Mouse (Mus musculus): ENCODE data around the gene Rai2.

Rai2 gene

DNA sequence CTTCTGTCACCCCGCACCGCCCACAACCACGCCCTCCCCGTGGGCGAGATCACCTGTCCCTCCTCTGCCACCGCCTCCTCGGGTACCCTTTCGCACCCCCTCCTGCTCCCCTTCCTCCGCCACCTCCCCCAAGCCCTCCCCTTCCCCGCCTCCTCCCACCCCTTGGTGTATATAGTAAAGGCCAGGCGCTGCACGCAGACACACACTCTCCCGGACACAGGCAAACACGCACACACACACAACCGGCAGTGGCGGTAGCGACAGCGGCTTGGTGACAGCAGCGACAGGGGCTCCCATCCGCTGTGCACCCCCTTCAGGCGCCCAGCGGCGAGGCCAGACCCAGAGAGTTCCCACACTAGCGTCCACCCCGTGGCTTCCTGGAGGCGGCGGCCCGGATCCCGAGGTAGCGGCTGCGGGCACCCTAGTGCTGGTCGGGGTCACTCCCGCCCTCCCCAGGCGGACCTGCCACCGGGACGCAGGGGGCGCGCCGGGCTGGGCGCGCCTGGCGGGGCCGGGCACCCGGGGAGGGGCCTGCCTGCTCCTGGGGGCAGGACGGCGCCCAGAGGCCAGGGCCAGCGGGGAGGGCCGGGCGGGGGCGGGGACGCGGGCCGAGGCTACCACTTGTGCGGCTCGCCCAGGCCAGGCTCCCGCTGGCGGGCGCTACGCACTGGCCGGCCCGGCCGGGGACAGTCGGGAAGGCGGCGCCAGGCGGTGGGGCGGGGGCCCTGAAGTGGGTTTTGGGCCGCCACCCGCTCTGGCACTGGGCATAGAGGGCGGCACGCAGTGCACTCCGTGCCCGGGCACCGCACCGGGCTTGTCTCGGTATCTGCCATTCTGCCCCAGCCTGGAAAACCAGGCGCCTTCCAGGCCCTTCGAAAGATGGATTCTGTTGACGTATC is at the start of gene Rai2:
TSS of gene Rai2 (plus strand) at position 205 of the 899 bp plus-strand sequence.
- in situ Hi-C loops (cut with MboI, MseI): no loop called here

DNA sequence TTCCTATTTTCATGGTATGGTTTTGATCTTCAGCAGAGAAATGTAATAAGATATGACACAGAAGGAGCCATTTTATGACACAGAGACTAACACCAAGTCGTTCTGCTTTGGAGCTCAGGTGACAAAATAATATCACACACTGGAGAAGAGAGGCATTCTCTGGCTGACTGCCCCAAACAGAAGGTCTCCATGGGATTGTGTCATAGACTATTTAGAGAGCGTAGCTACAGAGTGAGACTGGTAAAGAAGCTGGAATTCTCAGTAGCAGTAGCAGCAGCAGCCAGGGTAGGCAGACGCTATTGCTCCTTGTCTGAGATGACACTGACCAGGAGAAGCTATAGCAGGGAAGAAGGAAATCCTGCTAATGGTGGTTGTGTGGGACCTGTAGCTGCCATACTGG is 27.5 kb upstream of the Rai2 start:
- in situ Hi-C loops (cut with MboI, MseI): no loop called here

DNA sequence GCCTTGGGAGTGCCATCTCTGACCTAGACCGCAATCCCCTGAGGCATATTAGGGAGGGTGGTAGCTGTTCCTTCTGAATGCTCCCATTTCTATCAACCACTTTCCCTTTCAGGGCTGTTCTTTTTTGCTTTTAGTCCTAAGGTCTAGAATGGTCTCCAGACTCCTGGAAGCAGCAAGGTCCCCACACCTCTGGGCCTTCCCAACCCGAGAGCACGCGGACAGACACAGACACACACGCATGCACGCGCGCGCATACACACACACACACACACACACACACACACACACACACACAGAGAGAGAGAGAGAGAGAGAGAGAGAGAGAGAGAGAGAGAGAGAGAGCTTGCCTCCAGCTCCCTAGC is 385 bp upstream of the Rai2 start:
- in situ Hi-C loops (cut with MboI, MseI): no loop called here

DNA sequence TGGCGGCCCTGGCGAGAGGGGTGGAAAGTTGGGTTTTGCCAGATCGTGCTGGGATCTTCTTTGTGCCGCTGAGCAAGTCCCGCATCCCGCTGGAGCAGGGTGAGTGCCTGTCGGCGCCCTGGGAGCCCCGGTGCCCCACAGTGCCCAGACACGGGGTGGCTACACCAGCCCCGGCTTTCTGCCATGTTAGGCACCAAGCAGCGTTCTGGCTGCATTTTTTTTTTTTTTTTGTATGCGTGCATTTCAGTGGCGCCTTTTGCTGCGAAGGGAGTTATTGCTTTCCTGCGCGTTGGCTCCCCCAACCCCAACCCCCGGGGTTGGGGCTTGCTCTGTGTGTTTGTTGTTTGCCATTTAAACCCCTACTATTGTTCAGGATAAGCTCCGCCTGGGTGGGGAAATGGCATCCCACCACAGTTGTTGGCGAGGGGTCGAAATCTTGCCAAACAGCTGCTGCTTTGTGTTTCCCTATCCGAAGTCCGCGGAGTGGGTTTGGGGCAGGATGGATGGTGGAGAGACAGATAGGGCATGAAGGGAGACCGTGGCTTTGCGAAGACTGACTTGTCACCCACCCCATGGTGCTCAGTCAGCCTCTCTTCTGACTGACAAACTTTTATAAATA is 1.0 kb downstream of the Rai2 start:
- in situ Hi-C loops (cut with MboI, MseI): no loop called here

DNA sequence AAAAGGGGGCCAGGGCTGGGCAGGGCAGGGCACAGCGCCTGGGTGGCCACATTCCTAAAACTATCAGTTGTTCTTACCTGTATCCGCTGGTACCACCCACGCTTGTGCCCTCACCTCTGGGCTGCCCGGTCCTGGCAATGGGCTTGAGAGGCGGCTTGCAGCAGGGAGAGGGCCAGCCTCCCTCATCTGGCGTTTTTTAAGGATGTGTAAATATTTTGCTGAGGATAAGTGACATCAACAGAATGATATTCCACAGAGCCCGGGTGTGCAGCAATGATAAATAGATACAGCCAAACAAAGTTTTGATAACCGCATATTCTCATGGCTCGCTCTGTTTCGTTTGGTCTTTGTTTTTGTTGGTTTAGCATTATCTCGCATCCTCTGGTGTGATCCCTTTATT is 1.7 kb downstream of the Rai2 start:
- in situ Hi-C loops (cut with MboI, MseI): no loop called here

DNA sequence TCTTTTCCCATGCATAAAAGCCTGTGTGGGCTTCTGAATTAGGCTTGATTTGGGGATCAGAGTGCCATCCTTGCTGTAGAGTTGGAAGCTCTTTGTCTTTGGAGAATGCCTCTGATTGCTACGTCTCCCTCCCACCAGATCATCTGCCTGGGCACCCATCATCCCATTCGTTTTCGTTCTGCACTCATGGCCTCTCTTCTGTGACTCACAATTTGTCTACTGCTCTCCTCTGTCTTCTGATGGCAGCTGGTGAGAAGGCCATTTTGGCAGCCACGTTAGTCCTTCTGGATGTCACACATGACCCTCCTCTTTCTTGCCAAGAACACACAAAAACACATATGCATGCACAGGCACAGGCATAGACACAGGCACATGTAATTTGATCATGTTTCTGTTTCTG is 4.2 kb downstream of the Rai2 start:
- in situ Hi-C loops (cut with MboI, MseI): no loop called here

DNA sequence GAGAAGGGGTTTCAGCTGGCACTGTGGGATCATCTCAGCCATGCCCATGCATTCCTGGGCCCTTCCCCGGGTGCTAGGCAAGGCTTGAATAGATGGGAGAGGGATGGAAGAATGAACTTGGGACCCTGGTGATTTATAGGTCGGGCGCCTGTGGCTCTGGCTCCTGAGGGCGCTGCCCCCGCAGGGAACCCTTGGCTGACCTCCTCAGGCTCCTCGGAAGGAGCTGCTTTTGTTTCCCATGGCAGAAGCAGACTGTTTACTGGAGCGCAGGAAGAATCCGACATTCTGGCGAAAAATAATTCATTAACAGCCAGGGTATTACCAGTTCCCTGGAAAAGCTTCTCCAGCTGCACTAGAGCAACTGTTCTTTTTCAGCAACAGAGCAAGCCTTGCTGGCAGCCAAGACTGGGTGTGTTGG is 6.5 kb downstream of the Rai2 start:
- in situ Hi-C loops (cut with MboI, MseI): no loop called here

DNA sequence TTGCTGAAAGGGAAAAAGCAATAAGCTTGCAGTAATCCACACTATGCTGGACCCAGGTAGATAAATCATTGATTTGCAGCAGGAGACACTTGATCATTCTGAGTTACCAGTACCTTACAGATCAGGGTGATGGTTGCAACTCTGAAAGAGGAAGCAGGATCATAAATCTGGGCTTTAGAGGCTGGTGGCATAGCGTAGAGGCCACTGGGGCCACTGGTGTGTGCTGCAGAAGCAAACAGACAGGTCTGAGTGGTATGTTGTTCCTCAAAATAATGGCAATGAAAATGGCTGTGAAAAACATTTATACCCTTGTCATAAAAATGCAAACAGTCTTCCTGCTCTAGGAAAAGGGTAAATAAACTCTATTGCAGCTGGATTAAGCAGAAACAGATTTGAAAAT is 9.4 kb downstream of the Rai2 start:
- in situ Hi-C loops (cut with MboI, MseI): no loop called here

DNA sequence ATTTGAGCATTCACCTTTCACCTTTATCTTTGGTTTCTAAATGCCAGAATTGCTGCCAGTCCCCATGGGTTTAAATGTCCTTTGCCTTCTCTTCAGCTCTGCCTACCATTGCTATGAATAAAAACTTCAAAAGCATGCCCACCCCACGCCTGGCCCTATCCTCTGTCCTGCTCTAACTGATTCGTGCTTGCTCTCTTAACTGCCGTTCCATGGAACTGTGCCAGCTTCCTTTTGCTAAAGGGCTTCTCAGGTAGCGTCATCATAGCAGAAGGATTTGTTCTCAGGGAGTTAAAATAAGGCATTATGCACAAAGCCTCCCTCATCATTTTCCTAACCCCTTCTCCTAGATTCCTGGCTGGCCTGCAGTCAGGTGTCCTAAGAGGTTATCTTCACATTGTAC is 11.6 kb downstream of the Rai2 start:
- in situ Hi-C loops (cut with MboI, MseI): no loop called here

DNA sequence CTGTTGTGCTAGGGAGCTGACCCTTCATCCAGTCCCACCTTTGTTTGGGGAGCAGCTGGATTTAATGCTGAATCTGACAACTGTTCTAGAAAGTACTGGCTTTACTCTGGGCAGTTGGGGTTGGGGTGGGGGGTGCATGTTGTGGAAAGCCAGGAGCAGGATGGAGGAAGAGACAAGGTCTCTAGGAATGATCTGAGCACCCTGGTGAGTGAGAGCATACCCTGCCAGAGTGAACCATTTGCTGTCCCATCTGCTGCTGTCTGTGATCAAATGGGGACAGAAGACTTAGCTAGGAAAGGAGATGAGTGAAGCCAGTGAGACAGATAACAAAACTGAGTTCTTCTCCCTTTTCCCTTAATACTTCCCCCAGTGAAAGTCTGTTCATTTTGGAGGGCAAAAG is 13.2 kb downstream of the Rai2 start:
- in situ Hi-C loops (cut with MboI, MseI): no loop called here

DNA sequence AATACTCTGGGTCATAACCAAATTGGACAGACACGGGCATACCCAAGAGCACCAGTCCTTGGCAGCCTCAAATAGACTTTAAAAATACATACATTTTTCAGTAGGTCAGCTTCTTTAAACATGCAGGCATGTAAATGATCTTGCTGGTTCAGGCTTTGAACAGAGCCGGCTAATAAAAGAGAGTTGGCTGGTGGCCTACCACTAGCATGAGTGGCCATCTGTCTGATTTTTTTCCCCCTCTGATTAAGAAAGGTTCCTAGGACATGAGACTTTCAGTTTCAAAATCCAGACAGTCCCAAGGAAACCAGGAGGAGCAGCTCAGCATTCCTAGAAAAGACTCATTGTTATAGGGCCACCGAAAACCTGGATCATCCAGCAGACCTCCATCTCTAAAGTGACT is 15.0 kb downstream of the Rai2 start:
- in situ Hi-C loops (cut with MboI, MseI): no loop called here

DNA sequence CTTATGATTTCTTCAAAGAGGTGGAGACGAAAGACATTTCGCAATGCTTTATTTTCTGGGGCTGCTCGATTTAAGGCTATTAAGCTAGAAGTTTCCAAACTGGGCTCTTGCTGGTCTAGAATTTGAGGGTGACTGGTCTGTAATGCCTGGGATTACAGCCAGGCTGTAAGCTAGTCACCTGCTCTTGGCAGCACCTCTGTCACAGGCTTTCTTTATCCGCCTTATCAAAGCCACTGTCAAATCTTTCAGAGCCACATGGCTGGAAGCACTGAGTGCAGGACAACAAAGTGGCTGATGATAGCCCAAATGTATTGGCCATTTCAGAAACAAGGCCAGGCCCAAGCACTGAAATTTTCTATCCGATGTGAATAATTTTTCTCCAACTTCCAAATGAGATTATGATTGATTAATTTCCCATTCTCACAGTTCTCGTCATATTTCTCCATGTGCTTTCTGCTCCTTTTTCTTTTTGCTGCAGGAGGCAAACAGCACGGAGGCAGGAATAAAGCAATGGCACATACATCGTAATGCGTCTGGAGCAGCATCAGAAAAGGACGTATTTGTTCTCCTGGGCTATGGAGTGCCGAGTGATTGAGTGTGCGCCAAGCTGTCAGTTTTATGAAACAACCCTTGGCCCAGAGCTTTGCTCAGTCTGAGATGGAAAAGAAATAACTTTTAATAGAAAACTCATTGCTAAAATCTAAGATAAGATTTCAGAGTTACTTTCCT is 16.9 kb downstream of the Rai2 start:
- in situ Hi-C loops (cut with MboI, MseI): no loop called here

DNA sequence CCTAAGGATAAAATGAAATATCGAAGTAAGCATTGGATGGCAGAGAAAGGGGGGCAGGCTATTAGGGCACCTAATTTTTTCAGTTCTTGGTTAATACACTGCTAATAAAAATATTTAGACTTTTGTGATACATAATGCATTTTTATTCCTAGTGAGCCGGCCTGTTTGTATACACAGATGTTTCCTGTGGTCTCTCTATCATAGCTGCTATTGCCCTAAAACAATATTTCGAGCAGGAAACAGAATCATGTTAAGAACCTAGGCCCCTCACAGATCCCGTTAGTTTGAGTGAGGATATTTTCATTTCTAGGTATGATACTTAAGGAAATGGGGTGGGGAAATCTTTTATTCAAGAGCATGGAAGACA is 17.4 kb downstream of the Rai2 start:
- in situ Hi-C loops (cut with MboI, MseI): no loop called here

DNA sequence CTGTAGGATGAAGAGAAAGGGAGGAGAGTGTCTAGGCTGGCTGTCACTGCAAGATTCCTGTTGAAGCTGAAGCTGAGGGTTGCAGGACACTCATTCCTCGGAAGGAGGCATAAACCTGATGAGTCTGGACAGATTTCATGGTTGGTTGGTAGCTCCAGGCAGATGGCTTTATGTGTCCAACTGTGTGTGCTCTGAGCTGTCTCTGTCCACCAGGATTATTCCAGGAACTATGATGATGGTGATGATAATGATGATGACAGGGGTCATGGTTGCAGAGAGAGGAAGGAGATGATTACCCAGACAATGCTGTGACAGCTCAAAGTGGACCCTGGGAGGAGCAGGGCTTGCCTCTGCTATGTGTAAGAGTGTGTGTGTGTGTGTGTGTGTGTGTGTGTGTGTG is 22.5 kb downstream of the Rai2 start:
- in situ Hi-C loops (cut with MboI, MseI): no loop called here

DNA sequence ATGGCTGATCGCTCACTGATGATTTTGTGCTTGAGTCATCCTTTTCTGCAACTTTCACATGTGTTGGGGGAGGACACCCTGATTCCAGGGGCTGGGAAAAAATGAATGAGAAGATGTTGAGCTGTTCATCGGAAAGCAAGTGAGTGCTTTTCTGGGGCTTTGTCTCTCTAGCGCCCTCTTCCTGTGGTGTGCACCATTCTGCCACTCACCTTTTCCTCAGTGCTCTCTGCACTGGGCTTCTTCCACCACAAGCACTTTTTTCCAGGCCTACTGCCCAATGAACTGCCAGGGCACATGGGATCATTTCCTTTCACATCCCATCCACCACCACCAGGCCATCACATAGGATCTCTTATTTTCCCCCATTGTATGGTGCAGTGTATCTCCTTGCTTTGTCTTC is 26.2 kb downstream of the Rai2 start:
- in situ Hi-C loops (cut with MboI, MseI): no loop called here

DNA sequence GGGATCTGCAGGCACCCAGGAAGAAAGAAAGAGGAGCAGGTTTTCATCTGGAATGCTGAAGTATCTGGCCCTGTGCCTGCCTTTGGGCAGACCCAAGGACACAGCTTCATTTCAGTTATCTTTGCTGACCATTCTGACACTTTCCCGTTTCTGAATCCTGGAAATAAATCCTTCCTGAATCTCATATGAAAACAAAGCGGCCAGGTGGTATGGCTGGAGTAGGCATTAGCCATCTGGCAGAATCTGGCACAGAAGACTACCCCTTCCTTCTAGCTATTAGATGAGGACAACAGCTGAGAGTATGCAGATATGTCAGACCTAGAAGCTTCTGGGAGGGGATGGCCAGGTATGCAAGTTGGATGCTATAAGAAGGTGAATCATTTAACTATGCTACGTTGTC is 28.4 kb downstream of the Rai2 start:
- in situ Hi-C loops (cut with MboI, MseI): no loop called here

DNA sequence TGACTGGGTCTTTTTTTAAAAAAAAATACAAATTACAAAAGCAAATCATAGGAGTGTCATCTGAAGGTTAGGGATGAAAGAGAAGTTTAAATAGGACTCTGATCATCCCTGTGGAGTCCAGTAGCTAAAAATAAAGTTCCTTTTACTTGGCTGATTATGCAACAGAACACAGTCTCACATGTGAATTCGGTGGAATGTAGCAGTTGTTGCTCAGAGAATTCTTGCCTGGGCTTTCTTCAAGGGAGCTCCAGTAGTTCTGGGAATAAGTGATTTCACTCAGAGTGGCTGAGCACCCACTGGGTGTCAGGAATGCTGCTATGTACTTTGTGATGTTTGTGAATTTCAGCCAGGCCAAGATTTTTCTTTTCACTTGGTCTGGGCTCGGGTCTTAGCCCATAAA is 30.5 kb downstream of the Rai2 start:
- in situ Hi-C loops (cut with MboI, MseI): no loop called here

DNA sequence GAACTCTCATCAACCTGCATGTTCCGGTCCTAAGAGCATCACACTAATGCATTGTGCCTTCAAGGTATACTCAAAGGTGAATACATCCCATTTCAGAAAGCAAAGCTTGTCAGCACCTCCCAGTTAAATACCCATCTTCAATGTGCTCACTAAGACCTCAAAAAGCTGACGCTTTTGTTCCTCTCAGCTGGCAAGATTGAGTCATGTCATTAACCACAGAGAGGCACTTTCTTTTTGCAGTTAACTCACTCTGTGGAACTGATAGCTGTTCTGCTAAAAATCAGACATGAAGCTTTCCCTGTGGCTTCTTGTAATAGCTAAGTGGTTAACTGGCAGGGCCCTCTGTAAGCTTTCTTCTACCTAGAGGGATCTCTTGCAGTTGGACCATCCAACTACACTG is 36.6 kb downstream of the Rai2 start:
- in situ Hi-C loops (cut with MboI, MseI): no loop called here

DNA sequence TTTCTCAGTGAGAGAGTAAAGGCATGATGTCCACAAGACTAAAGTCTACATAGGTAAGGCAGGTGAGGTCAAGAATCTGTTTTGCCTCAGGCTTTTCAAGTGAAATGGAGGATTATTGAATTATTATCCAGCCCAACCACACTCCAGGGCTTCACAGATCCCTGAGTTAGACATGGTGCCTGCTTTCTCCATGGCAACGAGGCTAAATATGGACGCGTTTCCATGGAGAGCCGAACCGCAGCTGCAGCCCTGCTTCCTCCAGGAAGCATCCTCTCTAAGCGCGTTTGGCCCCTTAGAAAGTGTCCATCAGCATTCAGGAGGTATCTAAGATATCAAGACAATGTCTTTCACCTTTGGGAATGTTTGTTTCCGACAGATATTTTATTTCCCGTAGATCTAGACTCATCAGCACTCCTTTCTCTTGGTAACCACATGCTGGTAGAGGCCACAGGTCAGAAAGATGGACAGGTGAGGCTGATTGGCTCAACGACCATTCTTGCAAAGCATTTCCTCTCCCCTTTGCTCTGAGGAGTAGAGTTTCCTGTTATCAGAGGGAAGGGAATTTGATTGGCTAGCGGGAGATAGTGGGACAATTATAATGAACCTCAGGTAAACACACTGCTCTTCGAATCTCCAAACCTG is 59.6 kb downstream of the Rai2 start:
- in situ Hi-C loops (cut with MboI, MseI): no loop called here

DNA sequence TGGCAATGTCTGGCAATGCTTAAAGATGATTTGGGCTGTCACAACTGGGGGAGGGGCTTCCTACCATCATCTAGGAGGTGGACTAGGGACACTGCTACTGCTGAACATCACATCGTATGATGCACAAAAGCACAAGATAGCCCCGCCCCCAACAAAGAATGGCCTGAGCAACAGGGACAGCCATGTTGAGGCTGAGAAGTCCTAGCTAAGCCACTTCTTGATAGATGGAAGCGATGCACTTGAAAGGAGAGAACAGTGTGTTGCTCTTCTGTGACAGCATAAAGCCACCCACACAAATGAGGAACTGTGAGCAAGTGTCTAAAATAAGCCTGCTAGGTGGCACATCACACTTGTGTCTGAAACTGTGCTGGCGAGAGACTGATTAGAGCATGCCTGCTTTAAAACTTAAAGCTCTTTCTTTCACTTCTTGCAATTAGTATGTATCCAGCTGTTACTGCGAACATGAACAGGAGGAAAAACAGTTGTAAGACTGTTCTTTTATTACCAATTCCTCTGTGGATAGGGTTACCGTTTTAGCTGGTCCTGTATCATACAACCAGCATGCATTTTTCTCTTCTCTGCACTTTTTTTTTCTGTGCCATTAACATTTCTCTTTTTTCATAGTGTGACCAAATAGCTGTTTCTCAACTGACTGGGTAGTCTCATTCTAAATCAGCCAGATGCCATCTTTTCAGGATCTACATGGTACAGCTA is 63.6 kb downstream of the Rai2 start:
- in situ Hi-C loops (cut with MboI, MseI): no loop called here

DNA sequence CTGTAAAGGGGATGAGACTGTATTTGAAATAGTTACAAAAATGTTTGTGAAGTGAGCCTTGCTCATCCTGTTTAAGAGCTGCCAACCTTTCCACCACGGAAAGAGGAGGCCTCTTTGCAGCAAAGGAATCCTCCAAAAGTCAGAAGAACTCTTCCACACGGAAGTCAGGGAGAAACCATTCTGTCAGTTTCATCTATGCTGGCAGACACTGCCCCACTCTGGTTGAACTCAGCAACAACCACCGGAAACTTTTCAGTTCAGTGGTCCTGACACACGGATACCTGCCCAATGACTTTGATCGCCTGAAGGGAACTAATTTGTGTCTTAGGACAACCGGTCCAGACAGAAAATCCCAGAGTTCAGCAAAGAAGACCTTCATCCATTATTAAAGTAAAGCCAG is 73.3 kb downstream of the Rai2 start:
- in situ Hi-C loops (cut with MboI, MseI): loop anchor here in 1 of 2 experiments (10.0 kb wide), 1 partner anchor 205 kb away; no protein-coding TSS in a partner anchor

Data from T-helper 17 cell (primary cell).